Mouse (Mus musculus): Measurements from ENCODE around the gene Yeats4. TPM values are rescaled to one million over a fixed set of nuclear protein-coding genes. Genes with fewer than 3 reads are reported as not detected.
"Not testable (repeated sequence)": the region's sequence is repeated elsewhere in the genome, so short reads cannot be mapped to it uniquely, and the experiment has no call there.

Yeats4 gene
- polyA plus RNA-seq, 1 experiment: 59.1 TPM

- no peak overlapping the region for H3K27ac ChIP-seq (ENCODE audit: control insufficient read depth, insufficient read depth, low read depth, low read length, poor library complexity)
- peaks cover 2% of the 10 kb centered on the region; the same call in 1 of the 2 replicates for H3K4me1 ChIP-seq (ENCODE audit: control insufficient read depth, insufficient read depth, low read length)
- TF ChIP-seq POLR2A (IDR thresholded peaks at IDR 0.05; ENCODE audit: borderline replicate concordance, control insufficient read depth, low read depth, low read length) (no peak), CTCF (IDR thresholded peaks at IDR 0.05; ENCODE audit: control insufficient read depth, insufficient read depth, low read length) (no peak)
- 83% methylated on average over 6 of the region's 6 CpGs for WGBS
- H3K4me3 ChIP-seq (replicated peaks; ENCODE audit: control insufficient read depth, low read depth, low read length): no peak overlapping the region
Measured at GRCm38 (mm10) chr10:117211023-117211422, 13.3 kb downstream of the Yeats4 start.

GRCm38 (mm10) chr10:117209469-117209938 is 14.8 kb downstream of the Yeats4 start:
- WGBS: 5% methylated on average over 11 of the region's 11 CpGs
- no peak for TF ChIP-seq POLR2A (IDR thresholded peaks at IDR 0.05; ENCODE audit: borderline replicate concordance, control insufficient read depth, low read depth, low read length)
- TF ChIP-seq CTCF (IDR thresholded peaks at IDR 0.05; ENCODE audit: control insufficient read depth, insufficient read depth, low read length): no peak
- no peak overlapping the region for H3K4me3 ChIP-seq (replicated peaks; ENCODE audit: control insufficient read depth, low read depth, low read length)
- peaks cover under 1% of the 10 kb centered on the region; the same call in 1 of the 2 replicates for H3K4me1 ChIP-seq (ENCODE audit: control insufficient read depth, insufficient read depth, low read length)
- H3K27ac ChIP-seq (ENCODE audit: control insufficient read depth, insufficient read depth, low read depth, low read length, poor library complexity): no peak overlapping the region

- not testable (repeated sequence) for H3K4me1 ChIP-seq (ENCODE audit: control insufficient read depth, insufficient read depth, low read length); H3K27ac ChIP-seq (ENCODE audit: control insufficient read depth, insufficient read depth, low read depth, low read length, poor library complexity); H3K4me3 ChIP-seq (replicated peaks; ENCODE audit: control insufficient read depth, low read depth, low read length)
- WGBS: 86% methylated on average over 6 of the region's 6 CpGs
Measured at GRCm38 (mm10) chr10:117208787-117209186, 15.5 kb downstream of the Yeats4 start.

- no peak overlapping the region for H3K4me3 ChIP-seq (replicated peaks; ENCODE audit: control insufficient read depth, low read depth, low read length)
- no peak for TF ChIP-seq POLR2A (IDR thresholded peaks at IDR 0.05; ENCODE audit: borderline replicate concordance, control insufficient read depth, low read depth, low read length)
- no peak overlapping the region for H3K27ac ChIP-seq (ENCODE audit: control insufficient read depth, insufficient read depth, low read depth, low read length, poor library complexity)
- 88% methylated on average over 15 of the region's 15 CpGs for WGBS
- no peaks in the 10 kb centered on the region; the same call in 1 of the 2 replicates for H3K4me1 ChIP-seq (ENCODE audit: control insufficient read depth, insufficient read depth, low read length)
Measured at GRCm38 (mm10) chr10:117208221-117208620, 16.1 kb downstream of the Yeats4 start.

GRCm38 (mm10) chr10:117206070-117206469 is 18.2 kb downstream of the Yeats4 start:
- H3K4me3 ChIP-seq (replicated peaks; ENCODE audit: control insufficient read depth, low read depth, low read length): no peak overlapping the region
- no peaks in the 10 kb centered on the region; the same call in 1 of the 2 replicates for H3K4me1 ChIP-seq (ENCODE audit: control insufficient read depth, insufficient read depth, low read length)
- no peak for TF ChIP-seq CTCF (IDR thresholded peaks at IDR 0.05; ENCODE audit: control insufficient read depth, insufficient read depth, low read length)
- no peak for TF ChIP-seq POLR2A (IDR thresholded peaks at IDR 0.05; ENCODE audit: borderline replicate concordance, control insufficient read depth, low read depth, low read length)
- WGBS: 89% methylated on average over 3 of the region's 3 CpGs
- H3K27ac ChIP-seq (ENCODE audit: control insufficient read depth, insufficient read depth, low read depth, low read length, poor library complexity): no peak overlapping the region

GRCm38 (mm10) chr10:117203558-117203981 is 20.7 kb downstream of the Yeats4 start:
- Histone ChIP-seq H3K4me1 (ENCODE audit: control insufficient read depth, insufficient read depth, low read length) (no peaks in the 10 kb centered on the region), H3K27ac (ENCODE audit: control insufficient read depth, insufficient read depth, low read depth, low read length, poor library complexity) (no peak overlapping the region), H3K4me3 (replicated peaks; ENCODE audit: control insufficient read depth, low read depth, low read length) (no peak overlapping the region)
- 27% methylated on average over 2 of the region's 2 CpGs for WGBS
- TF ChIP-seq POLR2A (IDR thresholded peaks at IDR 0.05; ENCODE audit: borderline replicate concordance, control insufficient read depth, low read depth, low read length) (no peak), CTCF (IDR thresholded peaks at IDR 0.05; ENCODE audit: control insufficient read depth, insufficient read depth, low read length) (no peak)

GRCm38 (mm10) chr10:117202981-117203557 is 21.2 kb downstream of the Yeats4 start:
- H3K4me3 ChIP-seq (replicated peaks; ENCODE audit: control insufficient read depth, low read depth, low read length): no peak overlapping the region
- TF ChIP-seq POLR2A (IDR thresholded peaks at IDR 0.05; ENCODE audit: borderline replicate concordance, control insufficient read depth, low read depth, low read length): no peak
- no peak for TF ChIP-seq CTCF (IDR thresholded peaks at IDR 0.05; ENCODE audit: control insufficient read depth, insufficient read depth, low read length)
- no peaks in the 10 kb centered on the region for H3K4me1 ChIP-seq (ENCODE audit: control insufficient read depth, insufficient read depth, low read length)
- H3K27ac ChIP-seq (ENCODE audit: control insufficient read depth, insufficient read depth, low read depth, low read length, poor library complexity): no peak overlapping the region
- WGBS: 81% methylated on average over 17 of the region's 17 CpGs

GRCm38 (mm10) chr10:117199701-117200100 is 24.6 kb downstream of the Yeats4 start:
- no peak overlapping the region for H3K4me3 ChIP-seq (replicated peaks; ENCODE audit: control insufficient read depth, low read depth, low read length)
- TF ChIP-seq CTCF (IDR thresholded peaks at IDR 0.05; ENCODE audit: control insufficient read depth, insufficient read depth, low read length) (no peak), POLR2A (IDR thresholded peaks at IDR 0.05; ENCODE audit: borderline replicate concordance, control insufficient read depth, low read depth, low read length) (no peak)
- no peaks in the 10 kb centered on the region for H3K4me1 ChIP-seq (ENCODE audit: control insufficient read depth, insufficient read depth, low read length)
- 82% methylated on average over 3 of the region's 3 CpGs for WGBS
- H3K27ac ChIP-seq (ENCODE audit: control insufficient read depth, insufficient read depth, low read depth, low read length, poor library complexity): no peak overlapping the region

GRCm38 (mm10) chr10:117196696-117197095 is 27.6 kb downstream of the Yeats4 start:
- WGBS: 88% methylated on average over 3 of the region's 3 CpGs
- Histone ChIP-seq H3K27ac (ENCODE audit: control insufficient read depth, insufficient read depth, low read depth, low read length, poor library complexity) (no peak overlapping the region), H3K4me1 (ENCODE audit: control insufficient read depth, insufficient read depth, low read length) (no peaks in the 10 kb centered on the region)

More at GRCm38 (mm10) chr10:117196696-117197095, 27.6 kb downstream of the Yeats4 start:
- no peak for TF ChIP-seq CTCF (IDR thresholded peaks at IDR 0.05; ENCODE audit: control insufficient read depth, insufficient read depth, low read length)
- no peak overlapping the region for H3K4me3 ChIP-seq (replicated peaks; ENCODE audit: control insufficient read depth, low read depth, low read length)

Measured in bone marrow, adult 2 months (tissue).